Mouse (Mus musculus): Measurements from ENCODE around the gene Phlda1.

DNA sequence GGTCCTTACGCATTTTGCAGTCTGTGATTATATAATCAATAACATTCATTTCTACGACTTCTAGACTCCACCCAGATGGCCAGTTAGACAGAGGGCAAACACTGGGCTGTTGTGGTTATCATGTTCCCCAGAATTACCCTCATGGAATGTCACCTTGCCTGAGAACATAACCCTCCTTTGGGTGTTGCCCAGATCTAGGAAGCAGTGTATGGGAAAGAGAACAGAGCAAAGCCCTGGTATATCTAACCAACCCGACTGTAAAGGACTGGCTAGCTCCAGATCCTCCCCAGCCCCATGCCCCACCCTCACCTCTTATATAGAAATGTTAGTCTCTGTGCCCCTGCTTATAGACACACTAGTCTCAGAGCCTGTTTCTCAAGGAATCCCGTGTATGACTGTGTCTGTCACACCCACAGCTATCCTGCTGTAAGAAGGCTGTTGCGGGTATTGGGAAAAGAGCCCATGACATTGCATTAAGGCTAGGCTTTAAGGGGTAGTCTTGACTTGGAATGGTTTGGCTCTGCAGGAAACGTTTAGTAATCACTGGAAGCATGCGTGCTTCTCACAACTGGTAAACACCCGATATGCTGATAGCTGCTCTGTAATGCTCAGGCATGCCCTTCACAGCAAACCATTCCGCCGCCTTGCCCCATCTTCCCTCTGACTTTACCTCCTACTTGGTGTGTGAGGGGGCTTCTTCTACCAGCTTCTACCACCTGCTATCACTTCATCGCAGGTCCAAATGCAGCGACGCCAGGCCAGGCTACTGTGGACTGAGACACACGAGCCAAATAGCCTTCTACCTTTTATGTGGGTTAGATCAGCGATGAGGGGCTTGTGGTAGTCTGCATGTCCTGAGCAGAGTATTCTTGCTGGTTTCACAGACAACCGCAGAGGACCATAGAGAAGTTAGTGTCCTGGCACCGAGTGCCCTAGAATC is 9.3 kb downstream of the Phlda1 start:
- no peak for TF ChIP-seq MYOG (IDR thresholded peaks at IDR 0.05; ENCODE audit: control insufficient read depth in 1 of 3, insufficient read depth in 1 of 3, insufficient read length in 2 of 3, low read depth in 2 of 3)
- TF ChIP-seq POLR2AphosphoS2 (IDR thresholded peaks at IDR 0.05; ENCODE audit: insufficient read length, low read depth): no peak
- TF ChIP-seq TCF12 (IDR thresholded peaks at IDR 0.05; ENCODE audit: insufficient read depth, poor library complexity, severe bottlenecking): no peak
- TF ChIP-seq USF1 (IDR thresholded peaks at IDR 0.05; ENCODE audit: low read depth): no peak
- TF ChIP-seq E2F4 (IDR thresholded peaks at IDR 0.05; ENCODE audit: insufficient read depth): no peak

All from myocyte (in vitro differentiated cells).